Mouse (Mus musculus) kidney, adult 2 months (tissue): ENCODE data around the gene Nudt3.

Experiments
- CTCF ChIP-seq: fragments of 200-500 bp; conservative IDR thresholded peaks from 2 replicates; pipeline ENCODE4 v1.5.1; 2011; ENCODE audit warnings: low read depth, mild to moderate bottlenecking, control low read depth, low read length, moderate library complexity, mixed read lengths; ENCODE audit not compliant: insufficient read depth, insufficient read length
- POLR2A ChIP-seq: fragments of 200-500 bp; IDR thresholded peaks from one replicate; pipeline ENCODE4 v1.6.1; 2011; ENCODE audit warnings: low read depth, low read length, control low read depth

DNA sequence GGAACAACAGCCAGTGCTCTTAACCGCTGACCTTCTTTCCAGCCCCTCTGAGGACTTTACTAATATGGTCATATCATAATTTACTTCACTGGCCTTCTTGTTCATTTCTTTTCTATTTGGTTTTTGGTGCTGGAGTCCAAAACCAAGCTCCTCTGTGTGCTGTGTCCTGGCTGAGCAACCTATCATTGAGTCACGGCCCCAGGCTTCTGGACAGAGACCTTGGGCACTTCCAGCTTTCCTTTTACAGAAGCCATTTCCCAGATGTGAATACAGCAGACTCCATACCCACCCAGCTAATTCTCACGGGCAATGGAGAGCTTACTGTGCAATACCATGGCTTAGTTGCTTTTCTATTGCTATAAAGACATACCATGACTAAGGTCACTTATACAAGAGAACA lies 23.0 kb downstream of the Nudt3 start:
- TF ChIP-seq POLR2A = no peak
- no peak for TF ChIP-seq CTCF
